Mouse (Mus musculus) embryonic facial prominence, embryonic 11.5 days (tissue): Measurements from ENCODE around the gene Rgs7bp. TPM values are rescaled to one million over a fixed set of nuclear protein-coding genes. Genes with fewer than 3 reads are reported as not detected.
A peak's percentile ranks its signal among the peaks of the same experiment; 100 is the strongest.

ENCODE experiments used
- ATAC-seq: fragments of 200-750 bp; cut with Nextera tagmentation; replicated peaks from 2 replicates; pipeline ENCODE4 v1.8.0; 2017; ENCODE audit warnings: low read depth; ENCODE audit not compliant: insufficient number of reproducible peaks, low FRiP score, low TSS enrichment
- DNase-seq: peaks from one replicate; pipeline ENCODE4 v3.0.0-alpha.2; 2015; ENCODE audit warnings: low spot score
- H3K27ac ChIP-seq: fragments of 300-500 bp; sonication (generic); replicated peaks from 2 replicates; pipeline ENCODE4 v1.5.1; 2014; ENCODE audit warnings: mild to moderate bottlenecking, low read depth, low read length, control low read depth
- H3K27me3 ChIP-seq: fragments of 300-500 bp; sonication (generic); 2 replicates; pipeline ENCODE4 v1.6.1; 2014; ENCODE audit warnings: mild to moderate bottlenecking, low read length, moderate library complexity, mixed read lengths; ENCODE audit not compliant: control insufficient read depth, insufficient read depth
- H3K36me3 ChIP-seq: fragments of 300-500 bp; sonication (generic); replicated peaks from 2 replicates; pipeline ENCODE4 v1.6.1; 2014; ENCODE audit warnings: low read depth, mild to moderate bottlenecking, low read length, moderate library complexity, mixed read lengths; ENCODE audit not compliant: control insufficient read depth, insufficient read depth
- H3K4me1 ChIP-seq: fragments of 300-500 bp; sonication (generic); 2 replicates; pipeline ENCODE4 v1.6.1; 2014; ENCODE audit warnings: low read length, mixed read lengths; ENCODE audit not compliant: control insufficient read depth, insufficient read depth
- H3K4me2 ChIP-seq: fragments of 300-500 bp; sonication (generic); 2 replicates; pipeline ENCODE4 v1.6.1; 2014; ENCODE audit warnings: low read depth, mild to moderate bottlenecking, control low read depth, low read length, moderate library complexity
- H3K4me3 ChIP-seq: fragments of 300-500 bp; sonication (generic); 2 replicates; pipeline ENCODE4 v1.5.1; 2014; ENCODE audit warnings: low read depth, low read length, control low read depth
- H3K9ac ChIP-seq: fragments of 300-500 bp; sonication (generic); replicated peaks from 2 replicates; pipeline ENCODE4 v1.6.1; 2014; ENCODE audit warnings: mild to moderate bottlenecking, control low read depth, low read length
- H3K9me3 ChIP-seq: fragments of 300-500 bp; sonication (generic); replicated peaks from 2 replicates; pipeline ENCODE4 v1.6.1; 2016; ENCODE audit warnings: mild to moderate bottlenecking, low read length, inconsistent platforms, mixed read lengths; ENCODE audit not compliant: control insufficient read depth
- WGBS: fragments of 180-500 bp; shearing (Covaris S2); extraction: QIAGEN DNeasy Blood & Tissue Kit; methylation state at CpG from one replicate; pipeline ENCODE4 v1.1.7; 2014; 5-methylcytosine and 5-hydroxymethylcytosine counted together
- polyA plus RNA-seq: library from polyadenylated mRNA; unstranded; fragments of >200 nt; fragmentation: Nextera tagmentation; extraction: Ambion mirVana; gene quantifications from 2 replicates; pipeline ENCODE4 v1.2.1, GENCODE M21; 2014

Rgs7bp gene
- polyA plus RNA-seq, 1 experiment from 2014 or later: 1.7 TPM

- Histone ChIP-seq H3K9ac (no peak overlapping the region), H3K36me3 (no peaks in the 10 kb centered on the region), H3K27ac (no peak overlapping the region), H3K4me3 (no peak overlapping the region), H3K27me3 (no peaks in the 10 kb centered on the region), H3K4me2 (no peak overlapping the region), H3K9me3 (no peaks in the 10 kb centered on the region), H3K4me1 (no peaks in the 10 kb centered on the region)
- 63% methylated on average over 2 of the region's 2 CpGs for WGBS
- ATAC-seq (no peak), DNase-seq (no peak)
These were observed 87.2 kb downstream of the Rgs7bp start for GRCm38 (mm10) chr13:104967486-104967885.

GRCm38 (mm10) chr13:104963716-104964115 is 91.0 kb downstream of the Rgs7bp start:
- DNase-seq (no peak), ATAC-seq (no peak)
- Histone ChIP-seq H3K36me3 (no peaks in the 10 kb centered on the region), H3K9ac (no peak overlapping the region), H3K4me3 (no peak overlapping the region), H3K27ac (no peak overlapping the region), H3K4me2 (no peak overlapping the region), H3K4me1 (no peaks in the 10 kb centered on the region), H3K27me3 (no peaks in the 10 kb centered on the region), H3K9me3 (no peaks in the 10 kb centered on the region)
- WGBS: 78% methylated on average over 4 of the region's 4 CpGs

GRCm38 (mm10) chr13:104962716-104963411 is 91.9 kb downstream of the Rgs7bp start:
- H3K4me1 ChIP-seq: no peaks in the 10 kb centered on the region
- DNase-seq (no peak), ATAC-seq (0 out of 2 replicates have a peak, but pooled peaks have one; percentile 34)
- WGBS: 61% methylated on average over 11 of the region's 11 CpGs
- H3K27ac ChIP-seq: no peak overlapping the region
- H3K36me3 ChIP-seq: no peaks in the 10 kb centered on the region
- no peak overlapping the region for H3K9ac ChIP-seq
- H3K4me2 ChIP-seq: no peak overlapping the region
- no peaks in the 10 kb centered on the region for H3K27me3 ChIP-seq
- H3K9me3 ChIP-seq: no peaks in the 10 kb centered on the region
- H3K4me3 ChIP-seq: no peak overlapping the region

GRCm38 (mm10) chr13:104962166-104962565 is 92.6 kb downstream of the Rgs7bp start:
- H3K36me3 ChIP-seq: no peaks in the 10 kb centered on the region
- H3K4me2 ChIP-seq: no peak overlapping the region
- ATAC-seq: no peak
- no peaks in the 10 kb centered on the region for H3K4me1 ChIP-seq
- 85% methylated on average over 7 of the region's 7 CpGs for WGBS
- no peaks in the 10 kb centered on the region for H3K27me3 ChIP-seq
- no peak overlapping the region for H3K27ac ChIP-seq
- DNase-seq: no peak
- H3K4me3 ChIP-seq: no peak overlapping the region
- H3K9ac ChIP-seq: no peak overlapping the region
- no peaks in the 10 kb centered on the region for H3K9me3 ChIP-seq

- Histone ChIP-seq H3K27me3 (no peaks in the 10 kb centered on the region), H3K4me1 (no peaks in the 10 kb centered on the region), H3K9me3 (no peaks in the 10 kb centered on the region), H3K4me3 (no peak overlapping the region), H3K9ac (no peak overlapping the region), H3K4me2 (no peak overlapping the region), H3K36me3 (no peaks in the 10 kb centered on the region), H3K27ac (no peak overlapping the region)
- 87% methylated on average over 14 of the region's 14 CpGs for WGBS
- no peak for ATAC-seq
- no peak for DNase-seq
These were observed 93.6 kb downstream of the Rgs7bp start for GRCm38 (mm10) chr13:104960951-104961715.

GRCm38 (mm10) chr13:104960206-104960928 is 94.4 kb downstream of the Rgs7bp start:
- H3K27me3 ChIP-seq: no peaks in the 10 kb centered on the region
- no peak overlapping the region for H3K4me2 ChIP-seq
- 86% methylated on average over 7 of the region's 7 CpGs for WGBS
- no peak overlapping the region for H3K9ac ChIP-seq
- no peak overlapping the region for H3K4me3 ChIP-seq
- no peak overlapping the region for H3K27ac ChIP-seq
- no peaks in the 10 kb centered on the region for H3K9me3 ChIP-seq
- ATAC-seq (no peak), DNase-seq (no peak)
- H3K4me1 ChIP-seq: no peaks in the 10 kb centered on the region
- H3K36me3 ChIP-seq: no peaks in the 10 kb centered on the region

- no peaks in the 10 kb centered on the region for H3K9me3 ChIP-seq
- no peaks in the 10 kb centered on the region for H3K36me3 ChIP-seq
- no peaks in the 10 kb centered on the region for H3K27me3 ChIP-seq
- H3K4me1 ChIP-seq: no peaks in the 10 kb centered on the region
- ATAC-seq: no peak
- H3K27ac ChIP-seq: no peak overlapping the region
- 88% methylated on average over 4 of the region's 4 CpGs for WGBS
- no peak overlapping the region for H3K4me3 ChIP-seq
- H3K9ac ChIP-seq: no peak overlapping the region
- H3K4me2 ChIP-seq: no peak overlapping the region
- no peak for DNase-seq
These were observed 95.0 kb downstream of the Rgs7bp start for GRCm38 (mm10) chr13:104959733-104960132.

- Histone ChIP-seq H3K27me3 (no peaks in the 10 kb centered on the region), H3K27ac (no peak overlapping the region), H3K9me3 (no peaks in the 10 kb centered on the region), H3K9ac (no peak overlapping the region), H3K4me2 (no peak overlapping the region), H3K4me1 (no peaks in the 10 kb centered on the region), H3K36me3 (no peaks in the 10 kb centered on the region), H3K4me3 (no peak overlapping the region)
- ATAC-seq (peak; percentile 70), DNase-seq (peak; percentile 96)
- 2% methylated on average over 7 of the region's 7 CpGs for WGBS
These were observed 106.8 kb downstream of the Rgs7bp start for GRCm38 (mm10) chr13:104947958-104948357.
